Mouse (Mus musculus): ENCODE data around the gene Sema6b. TPM values are rescaled to one million over a fixed set of nuclear protein-coding genes. Genes with fewer than 3 reads are reported as not detected.
A peak's percentile ranks its signal among the peaks of the same experiment; 100 is the strongest.

The Sema6b gene
- 89.0 and 95.5 TPM in 2 replicates for polyA plus RNA-seq (2012; rRNA removed)

- DNase-seq (ENCODE audit: extremely low spot score in 1 of 2, low spot score in 1 of 2) = peak in 1 of 2 experiments; percentile 85
These were observed at the start of gene Sema6b for GRCm38 (mm10) chr17:56139858-56140595. Gene Sema6b (minus strand): TSS chr17:56140343.

- peak in 1 of 2 experiments; percentile 27 for DNase-seq (ENCODE audit: extremely low spot score in 1 of 2, low spot score in 1 of 2)
These were observed 45.4 kb upstream of the Sema6b start for GRCm38 (mm10) chr17:56185281-56186141.

- DNase-seq (ENCODE audit: extremely low spot score in 1 of 2, low spot score in 1 of 2) = peak; percentile 88 to 97
These were observed 43.5 kb upstream of the Sema6b start, which contains the start of gene Mydgf for GRCm38 (mm10) chr17:56183658-56184103. Gene Mydgf (minus strand): TSS chr17:56183920.

- no peak for DNase-seq (ENCODE audit: extremely low spot score in 1 of 2, low spot score in 1 of 2)
These were observed 43.0 kb upstream of the Sema6b start for GRCm38 (mm10) chr17:56182975-56183657.

GRCm38 (mm10) chr17:56175416-56175815 is 35.3 kb upstream of the Sema6b start:
- no peak for DNase-seq (ENCODE audit: extremely low spot score in 1 of 2, low spot score in 1 of 2)

GRCm38 (mm10) chr17:56173401-56174046 is 33.4 kb upstream of the Sema6b start:
- no peak for DNase-seq (ENCODE audit: extremely low spot score in 1 of 2, low spot score in 1 of 2)

- DNase-seq (ENCODE audit: extremely low spot score in 1 of 2, low spot score in 1 of 2) = no peak
These were observed 31.7 kb upstream of the Sema6b start for GRCm38 (mm10) chr17:56171881-56172280.

- no peak for DNase-seq (ENCODE audit: extremely low spot score in 1 of 2, low spot score in 1 of 2)
These were observed 31.3 kb upstream of the Sema6b start for GRCm38 (mm10) chr17:56171456-56171855.

- no peak for DNase-seq (ENCODE audit: extremely low spot score in 1 of 2, low spot score in 1 of 2)
These were observed 30.5 kb upstream of the Sema6b start for GRCm38 (mm10) chr17:56170636-56171035.

GRCm38 (mm10) chr17:56169830-56170229 is 29.7 kb upstream of the Sema6b start:
- no peak for DNase-seq (ENCODE audit: extremely low spot score in 1 of 2, low spot score in 1 of 2)

- DNase-seq (ENCODE audit: extremely low spot score in 1 of 2, low spot score in 1 of 2) = no peak
These were observed 25.5 kb upstream of the Sema6b start for GRCm38 (mm10) chr17:56165671-56166070.

GRCm38 (mm10) chr17:56164510-56164909 is 24.4 kb upstream of the Sema6b start:
- DNase-seq (ENCODE audit: extremely low spot score in 1 of 2, low spot score in 1 of 2) = no peak

- no peak for DNase-seq (ENCODE audit: extremely low spot score in 1 of 2, low spot score in 1 of 2)
These were observed 23.5 kb upstream of the Sema6b start for GRCm38 (mm10) chr17:56163523-56164102.

GRCm38 (mm10) chr17:56162231-56162774 is 22.2 kb upstream of the Sema6b start, which contains the start of gene Tnfaip8l1:
Gene Tnfaip8l1 (plus strand): TSS chr17:56162477.
- DNase-seq (ENCODE audit: extremely low spot score in 1 of 2, low spot score in 1 of 2) = peak; percentile 93 to 97

GRCm38 (mm10) chr17:56159729-56160128 is 19.6 kb upstream of the Sema6b start:
- DNase-seq (ENCODE audit: extremely low spot score in 1 of 2, low spot score in 1 of 2) = peak in 1 of 2 experiments; percentile 80

- DNase-seq (ENCODE audit: extremely low spot score in 1 of 2, low spot score in 1 of 2) = no peak
These were observed 13.5 kb upstream of the Sema6b start for GRCm38 (mm10) chr17:56153643-56154042.

GRCm38 (mm10) chr17:56149897-56150296 is 9.8 kb upstream of the Sema6b start:
- DNase-seq (ENCODE audit: extremely low spot score in 1 of 2, low spot score in 1 of 2) = no peak

GRCm38 (mm10) chr17:56148790-56149618 is 8.9 kb upstream of the Sema6b start:
- DNase-seq (ENCODE audit: extremely low spot score in 1 of 2, low spot score in 1 of 2) = no peak

- DNase-seq (ENCODE audit: extremely low spot score in 1 of 2, low spot score in 1 of 2) = no peak
These were observed 8.1 kb upstream of the Sema6b start for GRCm38 (mm10) chr17:56148280-56148679.

All from frontal cortex, adult 2 months (tissue).